Mouse (Mus musculus): Measurements from ENCODE around the gene Acsl1.
A peak's percentile ranks its signal among the peaks of the same experiment; 100 is the strongest.

DNA sequence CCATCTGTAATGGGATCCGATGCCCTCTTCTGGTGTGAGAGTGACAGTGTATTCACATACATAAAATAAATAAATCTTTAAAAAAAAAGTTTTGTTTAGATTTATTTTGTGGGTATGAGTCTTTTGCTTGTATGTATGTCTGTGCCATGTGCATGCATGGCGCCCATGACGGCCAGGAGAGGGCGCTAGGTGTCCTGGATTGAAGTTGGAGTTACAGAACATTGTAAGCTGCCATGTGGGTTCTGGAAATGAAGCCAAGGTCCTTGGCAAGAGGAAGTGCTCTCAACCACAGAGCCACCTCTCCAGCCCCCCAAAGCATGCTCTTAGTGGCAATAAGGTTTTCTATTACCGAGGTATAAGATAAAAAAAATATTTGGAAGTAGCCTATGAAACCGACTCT lies 88.6 kb downstream of the Acsl1 start:
- TF ChIP-seq CTCF (IDR thresholded peaks at IDR 0.05 in 2 of 3, conservative IDR thresholded peaks at IDR 0.05 in 1 of 3; ENCODE audit: control insufficient read depth in 1 of 3, insufficient read depth in 1 of 3, low read depth in 2 of 3, low read length in 3 of 3, poor library complexity in 1 of 3, severe bottlenecking in 1 of 3) = peak; percentile 69 to 85 (median 83)
- no peak for TF ChIP-seq GATA1 (IDR thresholded peaks at IDR 0.05; ENCODE audit: low read depth, low read length)
- no peak for TF ChIP-seq TCF12 (IDR thresholded peaks at IDR 0.05; ENCODE audit: low read depth, low read length)
- TF ChIP-seq POLR2AphosphoS2 (IDR thresholded peaks at IDR 0.05; ENCODE audit: low read length) = no peak
- no peak for TF ChIP-seq TAL1 (IDR thresholded peaks at IDR 0.05; ENCODE audit: low read length)
- no peak for TF ChIP-seq RCOR1 (IDR thresholded peaks at IDR 0.05; ENCODE audit: low read depth, low read length)
- TF ChIP-seq POLR2A (IDR thresholded peaks at IDR 0.05; ENCODE audit: control insufficient read depth in 1 of 2, insufficient read depth in 1 of 2, low read depth in 1 of 2, low read length in 2 of 2, poor library complexity in 1 of 2) = no peak
